Mouse (Mus musculus): ENCODE measurements around the gene Cdyl2. TPM values are rescaled to one million over a fixed set of nuclear protein-coding genes. Genes with fewer than 3 reads are reported as not detected.
A peak's percentile ranks its signal among the peaks of the same experiment; 100 is the strongest.

Cdyl2 gene
- total RNA-seq, 2 experiments from 2014 or later = 3.7 to 7.8 TPM

- ATAC-seq (ENCODE audit: poor library complexity, severe bottlenecking) = peak; percentile 58
Observed at GRCm38 (mm10) chr8:116543366-116543765, 189.4 kb downstream of the Cdyl2 start.

DNA sequence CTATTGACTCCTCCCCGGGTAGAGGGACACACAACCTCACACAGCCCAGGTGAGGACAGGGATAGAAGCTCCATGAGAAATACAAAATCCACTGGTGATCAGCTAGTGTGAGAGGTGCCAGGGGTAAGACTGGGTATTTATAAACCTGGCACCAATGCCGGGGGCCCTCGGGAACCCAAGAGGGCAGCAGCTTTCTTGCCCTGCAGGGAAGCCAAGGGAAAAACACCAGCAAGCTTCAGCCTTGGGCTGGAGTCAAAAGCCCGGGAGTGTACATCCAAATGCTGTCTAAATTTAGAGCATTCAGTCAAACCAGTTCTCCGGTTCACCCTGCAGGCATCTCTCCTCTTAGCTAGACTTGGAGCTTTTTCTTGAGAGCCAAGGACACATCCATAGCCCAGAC is 189.9 kb downstream of the Cdyl2 start:
- no peak for ATAC-seq (ENCODE audit: poor library complexity, severe bottlenecking)

GRCm38 (mm10) chr8:116540136-116540535 is 192.7 kb downstream of the Cdyl2 start:
- ATAC-seq (ENCODE audit: poor library complexity, severe bottlenecking) = 0 out of 2 replicates have a peak, but pooled peaks have one; percentile 33

DNA sequence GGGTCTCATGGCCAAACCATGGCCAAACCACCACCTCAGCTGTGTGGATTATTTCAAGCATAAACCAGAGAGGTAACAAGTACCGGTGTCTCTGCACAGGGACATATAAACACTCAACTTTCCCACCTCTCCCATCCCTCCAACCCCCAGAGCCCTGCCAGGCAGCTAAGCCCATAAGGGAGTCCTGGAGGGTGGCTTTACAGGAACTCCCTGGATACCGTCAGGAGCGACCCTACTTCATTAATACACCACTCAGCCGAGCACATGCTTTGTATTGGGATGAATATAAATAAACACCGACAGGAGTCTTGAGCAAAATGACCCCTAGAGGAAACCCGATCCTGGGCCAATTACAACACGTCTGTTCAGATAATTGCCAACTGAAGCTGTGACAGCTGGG is 194.0 kb downstream of the Cdyl2 start:
- no peak for ATAC-seq (ENCODE audit: poor library complexity, severe bottlenecking)

- ATAC-seq (ENCODE audit: poor library complexity, severe bottlenecking) = no peak
Observed at GRCm38 (mm10) chr8:116536786-116537185, 196.0 kb downstream of the Cdyl2 start.

DNA sequence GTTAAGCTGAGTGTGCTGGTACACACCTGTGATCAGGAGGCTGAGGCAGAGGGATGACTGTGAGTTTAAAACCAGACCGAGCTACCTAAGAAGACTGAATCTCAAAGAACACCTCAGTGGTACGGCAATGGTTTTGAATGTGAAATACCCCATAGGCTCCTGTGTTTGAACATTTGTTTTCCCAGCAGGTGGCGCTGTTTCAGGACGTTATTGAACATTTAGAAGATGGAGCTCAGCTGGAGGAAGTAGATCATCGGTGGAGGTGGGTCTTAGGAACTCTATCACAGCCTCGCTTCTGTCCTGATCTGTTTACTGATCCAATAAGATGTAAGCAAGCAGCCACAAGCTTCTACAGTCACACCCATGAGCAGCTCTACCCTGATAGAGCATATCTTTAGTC is 199.7 kb downstream of the Cdyl2 start:
- ATAC-seq (ENCODE audit: poor library complexity, severe bottlenecking) = no peak

- ATAC-seq (ENCODE audit: poor library complexity, severe bottlenecking) = no peak
Observed at GRCm38 (mm10) chr8:116528736-116529135, 204.1 kb downstream of the Cdyl2 start.

- ATAC-seq (ENCODE audit: poor library complexity, severe bottlenecking) = no peak
Observed at GRCm38 (mm10) chr8:116524915-116525314, 207.9 kb downstream of the Cdyl2 start.

Other genes with a start within 250 kb of the Cdyl2 start
- not detected in 2 replicates for gene Dynlrb2, start 228.0 kb downstream of the Cdyl2 start, total RNA-seq (2015)
- gene Dynlrb2, start 228.0 kb downstream of the Cdyl2 start, total RNA-seq (2017) = not detected in 2 replicates
- gene Cmc2, start 188.5 kb upstream of the Cdyl2 start, total RNA-seq (2015) = 43.3 and 49.2 TPM in 2 replicates
- gene Cmc2, start 188.5 kb upstream of the Cdyl2 start, total RNA-seq (2017) = 51.7 and 66.0 TPM in 2 replicates
- gene Cenpn, start 188.7 kb upstream of the Cdyl2 start, total RNA-seq (2015) = 26.9 and 35.6 TPM in 2 replicates
- gene Cenpn, start 188.7 kb upstream of the Cdyl2 start, total RNA-seq (2017) = 35.7 and 36.8 TPM in 2 replicates
- 12.3 and 14.5 TPM in 2 replicates for gene Atmin, start 210.4 kb upstream of the Cdyl2 start, total RNA-seq (2015)
- 8.6 and 11.3 TPM in 2 replicates for gene Atmin, start 210.4 kb upstream of the Cdyl2 start, total RNA-seq (2017)
- gene 1700030J22Rik, start 246.0 kb upstream of the Cdyl2 start, total RNA-seq (2015) = 0.40 and 0.43 TPM in 2 replicates
- gene 1700030J22Rik, start 246.0 kb upstream of the Cdyl2 start, total RNA-seq (2017) = 0.29 and 0.37 TPM in 2 replicates

Data from megakaryocyte, adult 5-6 weeks (primary cell).